Mouse (Mus musculus) embryonic facial prominence, embryonic 11.5 days (tissue): Measurements from ENCODE around the gene Traf1. TPM values are rescaled to one million over a fixed set of nuclear protein-coding genes. Genes with fewer than 3 reads are reported as not detected.
A peak's percentile ranks its signal among the peaks of the same experiment; 100 is the strongest.

ENCODE experiments used
- ATAC-seq: fragments of 200-750 bp; cut with Nextera tagmentation; replicated peaks from 2 replicates; pipeline ENCODE4 v1.8.0; 2017; ENCODE audit warnings: low read depth; ENCODE audit not compliant: insufficient number of reproducible peaks, low FRiP score, low TSS enrichment
- DNase-seq: peaks from one replicate; pipeline ENCODE4 v3.0.0-alpha.2; 2015; ENCODE audit warnings: low spot score
- H3K27ac ChIP-seq: fragments of 300-500 bp; sonication (generic); replicated peaks from 2 replicates; pipeline ENCODE4 v1.5.1; 2014; ENCODE audit warnings: mild to moderate bottlenecking, low read depth, low read length, control low read depth
- H3K27me3 ChIP-seq: fragments of 300-500 bp; sonication (generic); 2 replicates; pipeline ENCODE4 v1.6.1; 2014; ENCODE audit warnings: mild to moderate bottlenecking, low read length, moderate library complexity, mixed read lengths; ENCODE audit not compliant: control insufficient read depth, insufficient read depth
- H3K36me3 ChIP-seq: fragments of 300-500 bp; sonication (generic); replicated peaks from 2 replicates; pipeline ENCODE4 v1.6.1; 2014; ENCODE audit warnings: low read depth, mild to moderate bottlenecking, low read length, moderate library complexity, mixed read lengths; ENCODE audit not compliant: control insufficient read depth, insufficient read depth
- H3K4me1 ChIP-seq: fragments of 300-500 bp; sonication (generic); 2 replicates; pipeline ENCODE4 v1.6.1; 2014; ENCODE audit warnings: low read length, mixed read lengths; ENCODE audit not compliant: control insufficient read depth, insufficient read depth
- H3K4me2 ChIP-seq: fragments of 300-500 bp; sonication (generic); 2 replicates; pipeline ENCODE4 v1.6.1; 2014; ENCODE audit warnings: low read depth, mild to moderate bottlenecking, control low read depth, low read length, moderate library complexity
- H3K4me3 ChIP-seq: fragments of 300-500 bp; sonication (generic); 2 replicates; pipeline ENCODE4 v1.5.1; 2014; ENCODE audit warnings: low read depth, low read length, control low read depth
- H3K9ac ChIP-seq: fragments of 300-500 bp; sonication (generic); replicated peaks from 2 replicates; pipeline ENCODE4 v1.6.1; 2014; ENCODE audit warnings: mild to moderate bottlenecking, control low read depth, low read length
- H3K9me3 ChIP-seq: fragments of 300-500 bp; sonication (generic); replicated peaks from 2 replicates; pipeline ENCODE4 v1.6.1; 2016; ENCODE audit warnings: mild to moderate bottlenecking, low read length, inconsistent platforms, mixed read lengths; ENCODE audit not compliant: control insufficient read depth
- WGBS: fragments of 180-500 bp; shearing (Covaris S2); extraction: QIAGEN DNeasy Blood & Tissue Kit; methylation state at CpG from one replicate; pipeline ENCODE4 v1.1.7; 2014; 5-methylcytosine and 5-hydroxymethylcytosine counted together
- polyA plus RNA-seq: library from polyadenylated mRNA; unstranded; fragments of >200 nt; fragmentation: Nextera tagmentation; extraction: Ambion mirVana; gene quantifications from 2 replicates; pipeline ENCODE4 v1.2.1, GENCODE M21; 2014

Gene Traf1
- polyA plus RNA-seq, 1 experiment from 2014 or later, result 0.35 TPM

DNA sequence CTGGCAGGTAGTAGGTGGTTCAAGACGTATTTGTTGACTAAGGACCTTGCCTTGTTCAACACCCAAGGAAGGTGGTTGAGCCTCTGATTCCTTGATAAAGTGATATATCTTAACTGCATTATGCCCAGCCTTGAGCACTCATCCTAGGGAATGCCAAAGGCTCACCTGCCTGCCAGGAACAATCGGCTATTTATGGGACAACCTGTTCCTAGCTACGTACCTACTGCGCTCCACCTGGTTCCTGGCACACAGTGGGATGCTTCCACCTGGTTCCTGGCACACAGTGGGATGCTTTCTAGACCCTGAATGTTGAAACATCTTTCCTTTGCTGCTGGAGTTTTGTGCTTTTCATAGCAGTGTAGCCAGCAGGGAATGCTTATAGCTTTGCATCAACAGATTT, 51.9 kb downstream of the Traf1 start:
- Histone ChIP-seq H3K36me3 (no peaks in the 10 kb centered on the region), H3K4me1 (no peaks in the 10 kb centered on the region; the same call in 1 of the 2 replicates), H3K9ac (no peak overlapping the region), H3K4me2 (no peak overlapping the region), H3K27me3 (peaks cover 23% of the 10 kb centered on the region), H3K4me3 (no peak overlapping the region), H3K9me3 (no peaks in the 10 kb centered on the region), H3K27ac (no peak overlapping the region)
- WGBS, result 93% methylated on average over 4 of the region's 4 CpGs
- DNase-seq, result no peak
- no peak for ATAC-seq

DNA sequence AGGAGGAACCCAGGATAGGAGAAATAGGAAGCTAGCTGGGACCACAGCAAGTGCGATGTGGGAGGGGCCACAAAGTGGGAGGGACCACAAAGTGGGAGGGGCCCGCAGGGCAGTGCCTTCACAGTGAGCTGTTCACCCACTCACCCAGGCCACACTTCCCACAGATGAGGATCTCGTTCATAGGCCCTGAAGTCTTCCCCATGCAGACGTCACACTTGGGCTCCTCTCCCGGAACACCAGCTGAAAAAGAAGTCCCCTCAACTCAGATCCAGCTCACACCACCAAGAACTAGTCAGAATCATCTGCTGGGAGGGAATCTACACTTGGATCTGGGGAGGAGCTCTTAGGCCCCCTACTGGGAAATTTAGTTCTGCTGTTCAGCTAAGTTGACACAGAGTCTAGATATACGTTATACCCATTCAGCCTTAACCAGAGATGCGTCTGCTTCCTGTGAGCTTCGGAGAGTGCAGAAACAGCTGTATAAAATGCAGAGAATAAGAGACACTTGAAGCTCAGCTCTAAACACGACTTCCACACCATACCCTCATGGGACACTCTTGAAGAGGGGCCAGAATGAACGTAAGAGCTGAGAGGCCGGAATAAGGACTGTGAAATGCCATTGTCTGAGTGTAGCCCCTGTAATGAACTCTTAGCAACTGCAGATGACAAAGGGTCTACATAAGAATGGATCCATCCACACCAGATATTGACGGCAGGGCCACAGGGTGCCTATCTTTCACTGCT, 54.5 kb downstream of the Traf1 start:
- no peak overlapping the region for H3K27ac ChIP-seq

DNA sequence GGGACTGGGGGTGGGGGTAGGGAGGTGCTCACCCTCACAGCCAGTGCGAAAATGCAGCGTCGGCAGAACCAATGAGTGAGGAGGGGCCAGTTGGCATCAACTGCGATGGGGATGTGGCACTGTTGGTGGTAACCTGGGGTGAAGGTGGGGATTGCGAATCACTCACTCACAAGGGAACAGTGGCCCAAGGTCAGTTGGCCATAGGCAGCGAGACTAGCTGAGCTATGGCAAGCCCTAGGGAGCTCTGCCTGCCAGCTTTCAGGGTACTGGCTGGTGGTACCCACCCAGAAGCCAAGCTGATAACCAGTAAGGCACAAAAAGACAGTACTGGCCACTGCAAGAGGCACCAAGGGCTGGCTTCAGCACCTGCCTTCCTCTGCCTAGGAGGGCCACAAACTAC, 55.1 kb downstream of the Traf1 start:
- Histone ChIP-seq H3K4me2 (no peak overlapping the region), H3K27me3 (peaks cover 3% of the 10 kb centered on the region; the same call in 1 of the 2 replicates), H3K9ac (no peak overlapping the region), H3K9me3 (no peaks in the 10 kb centered on the region), H3K4me3 (no peak overlapping the region), H3K36me3 (no peaks in the 10 kb centered on the region), H3K4me1 (no peaks in the 10 kb centered on the region; the same call in 1 of the 2 replicates), H3K27ac (no peak overlapping the region)
- WGBS, result 70% methylated on average over 6 of the region's 6 CpGs
- DNase-seq (no peak), ATAC-seq (no peak)

More for the DNA sequence above, 54.5 kb downstream of the Traf1 start:
- no peaks in the 10 kb centered on the region for H3K36me3 ChIP-seq
- no peak for ATAC-seq
- peaks cover 4% of the 10 kb centered on the region; the same call in 1 of the 2 replicates for H3K27me3 ChIP-seq
- no peaks in the 10 kb centered on the region; the same call in 1 of the 2 replicates for H3K4me1 ChIP-seq
- DNase-seq, result no peak
- H3K4me3 ChIP-seq, result no peak overlapping the region
- WGBS, result 50% methylated on average over 12 of the region's 12 CpGs
- no peak overlapping the region for H3K4me2 ChIP-seq
- no peak overlapping the region for H3K9ac ChIP-seq
- no peaks in the 10 kb centered on the region for H3K9me3 ChIP-seq

DNA sequence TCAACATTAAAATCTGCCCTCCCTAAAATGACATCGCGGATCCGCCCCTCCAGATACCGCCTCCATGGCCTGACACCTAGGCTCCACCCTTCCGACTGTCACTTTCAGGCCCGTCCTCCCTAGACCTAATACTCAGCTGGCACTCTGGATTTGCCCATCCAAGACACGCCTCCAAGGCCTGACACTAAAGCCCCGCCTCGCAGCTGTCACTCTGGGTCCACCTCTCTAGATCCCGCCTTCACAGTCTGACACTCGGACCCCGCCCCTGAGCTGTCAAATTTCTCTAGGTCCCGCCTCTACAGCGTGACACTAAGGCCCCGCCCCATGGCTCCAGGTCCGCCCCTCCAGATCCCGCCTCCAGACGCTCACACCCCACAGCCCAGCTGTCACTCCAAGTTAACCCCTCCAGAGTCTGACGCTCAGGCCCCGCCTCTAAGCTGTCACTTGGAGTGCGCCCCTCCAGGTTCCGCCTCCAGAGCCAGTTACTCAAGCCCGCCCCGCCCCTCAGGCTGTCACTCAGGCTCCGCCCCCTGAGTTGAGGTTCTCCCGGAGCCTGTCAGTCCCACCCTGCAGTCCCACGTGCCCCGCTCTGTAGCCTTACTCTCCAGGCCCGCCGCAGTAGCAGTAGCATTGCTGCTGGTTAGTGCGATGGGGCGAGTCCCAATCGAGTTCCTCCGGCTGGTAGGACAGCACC, 56.6 kb downstream of the Traf1 start:
- H3K27ac ChIP-seq, result no peak overlapping the region
- peak; percentile 98 for ATAC-seq
- peak; percentile 98 for DNase-seq
- no peaks in the 10 kb centered on the region for H3K27me3 ChIP-seq
- no peak overlapping the region for H3K9ac ChIP-seq
- H3K9me3 ChIP-seq, result no peaks in the 10 kb centered on the region
- H3K4me1 ChIP-seq, result no peaks in the 10 kb centered on the region; the same call in 1 of the 2 replicates
- peak overlapping the region; percentile 49 for H3K4me2 ChIP-seq
- H3K36me3 ChIP-seq, result no peaks in the 10 kb centered on the region
- WGBS, result under 1% methylated on average over 34 of the region's 34 CpGs
- H3K4me3 ChIP-seq, result peak overlapping the region; percentile 13; the same call in 1 of the 2 replicates

DNA sequence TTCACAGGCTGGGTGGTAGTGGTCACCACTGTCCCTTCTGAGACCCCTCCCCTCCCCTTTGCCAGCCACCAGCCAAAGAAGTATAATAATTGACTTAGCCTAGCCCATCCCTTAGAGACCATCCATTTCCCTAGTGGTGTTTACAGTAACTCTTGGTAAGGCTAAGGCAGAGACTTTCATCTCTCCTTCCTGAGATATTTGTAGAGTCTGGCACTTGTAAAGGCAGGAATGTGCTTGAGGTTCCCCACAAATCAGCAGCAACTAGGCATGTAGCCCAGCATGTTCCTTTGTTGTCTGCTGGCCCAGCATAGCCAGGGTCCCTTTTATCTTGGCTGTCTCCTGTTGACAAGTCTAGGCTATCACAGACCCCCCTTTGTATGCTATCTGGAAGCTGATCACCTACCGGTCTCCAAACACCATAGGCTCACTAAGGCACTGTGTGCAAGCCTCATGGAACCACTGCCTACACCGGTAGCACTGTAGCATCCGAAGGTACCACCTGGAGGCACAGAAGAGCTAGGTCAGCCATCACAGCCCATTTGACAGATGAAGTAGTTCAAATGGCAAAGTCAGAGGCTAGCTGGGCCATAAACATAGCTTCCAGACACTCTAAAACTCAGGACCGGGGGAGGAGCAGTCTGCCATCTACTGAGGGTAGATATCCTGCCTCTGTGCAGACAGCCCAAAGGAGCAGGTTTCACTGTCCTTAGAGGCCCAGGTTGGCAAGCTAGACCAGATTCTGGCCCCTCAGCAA, 57.7 kb downstream of the Traf1 start:
- no peaks in the 10 kb centered on the region for H3K36me3 ChIP-seq
- DNase-seq, result no peak
- no peaks in the 10 kb centered on the region for H3K9me3 ChIP-seq
- WGBS, result 67% methylated on average over 4 of the region's 4 CpGs
- no peaks in the 10 kb centered on the region for H3K27me3 ChIP-seq
- no peak overlapping the region for H3K9ac ChIP-seq
- H3K4me2 ChIP-seq, result no peak overlapping the region
- no peak overlapping the region for H3K27ac ChIP-seq
- no peak overlapping the region for H3K4me3 ChIP-seq
- no peaks in the 10 kb centered on the region; the same call in 1 of the 2 replicates for H3K4me1 ChIP-seq
- ATAC-seq, result no peak

DNA sequence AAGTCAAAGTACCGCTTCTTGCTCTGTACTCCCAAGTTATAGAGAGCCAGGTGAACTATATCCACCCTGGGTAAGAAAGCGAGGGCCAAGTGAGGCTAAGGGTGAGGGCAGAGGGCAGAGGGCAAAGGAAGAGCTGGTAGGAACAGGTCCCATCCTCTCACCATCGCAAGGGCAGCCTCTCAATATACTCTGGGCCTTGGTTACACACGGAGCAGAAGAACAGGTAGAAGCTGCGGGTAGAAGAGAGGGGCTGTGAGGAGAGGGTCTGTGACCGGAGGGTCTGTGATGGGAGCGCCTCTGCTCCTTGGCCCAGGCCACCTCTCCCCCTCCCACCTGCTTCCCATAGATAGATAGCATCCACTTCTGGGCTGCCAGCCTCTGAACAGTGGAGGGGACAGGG, 58.4 kb downstream of the Traf1 start:
- DNase-seq (no peak), ATAC-seq (no peak)
- no peak overlapping the region for H3K27ac ChIP-seq
- no peaks in the 10 kb centered on the region for H3K9me3 ChIP-seq
- WGBS, result 86% methylated on average over 7 of the region's 7 CpGs
- H3K27me3 ChIP-seq, result no peaks in the 10 kb centered on the region
- H3K4me2 ChIP-seq, result no peak overlapping the region
- H3K4me1 ChIP-seq, result no peaks in the 10 kb centered on the region; the same call in 1 of the 2 replicates
- H3K36me3 ChIP-seq, result no peaks in the 10 kb centered on the region
- H3K4me3 ChIP-seq, result no peak overlapping the region
- H3K9ac ChIP-seq, result no peak overlapping the region

DNA sequence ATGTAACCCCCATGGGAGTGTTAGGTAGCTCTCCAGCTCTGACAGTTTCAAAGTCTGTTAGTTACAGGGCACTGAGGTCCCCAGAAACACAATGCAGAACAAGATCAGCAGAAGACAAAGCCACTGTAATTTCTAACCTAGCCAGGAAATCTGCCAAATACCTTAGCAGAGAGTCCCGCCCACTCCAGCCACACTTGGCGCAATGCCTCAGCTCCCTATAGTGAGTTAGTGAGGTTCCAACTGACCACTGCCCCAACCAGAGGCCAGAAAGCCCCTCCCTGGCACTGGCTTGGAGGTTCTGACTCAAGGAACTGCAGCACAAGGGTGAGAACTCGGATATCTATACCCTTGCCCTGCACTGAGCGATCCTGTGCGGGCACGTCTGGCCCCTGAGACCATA, 58.8 kb downstream of the Traf1 start:
- Histone ChIP-seq H3K4me3 (no peak overlapping the region), H3K4me2 (no peak overlapping the region), H3K36me3 (no peaks in the 10 kb centered on the region), H3K27ac (no peak overlapping the region), H3K9ac (no peak overlapping the region), H3K27me3 (no peaks in the 10 kb centered on the region), H3K9me3 (no peaks in the 10 kb centered on the region), H3K4me1 (no peaks in the 10 kb centered on the region; the same call in 1 of the 2 replicates)
- ATAC-seq (no peak), DNase-seq (no peak)
- WGBS, result 86% methylated on average over 6 of the region's 6 CpGs
